Mouse (Mus musculus): ENCODE measurements around the gene Rnf24. TPM values are rescaled to one million over a fixed set of nuclear protein-coding genes. Genes with fewer than 3 reads are reported as not detected.

Rnf24 gene
- polyA plus RNA-seq, 1 experiment, result 3.0 TPM

DNA sequence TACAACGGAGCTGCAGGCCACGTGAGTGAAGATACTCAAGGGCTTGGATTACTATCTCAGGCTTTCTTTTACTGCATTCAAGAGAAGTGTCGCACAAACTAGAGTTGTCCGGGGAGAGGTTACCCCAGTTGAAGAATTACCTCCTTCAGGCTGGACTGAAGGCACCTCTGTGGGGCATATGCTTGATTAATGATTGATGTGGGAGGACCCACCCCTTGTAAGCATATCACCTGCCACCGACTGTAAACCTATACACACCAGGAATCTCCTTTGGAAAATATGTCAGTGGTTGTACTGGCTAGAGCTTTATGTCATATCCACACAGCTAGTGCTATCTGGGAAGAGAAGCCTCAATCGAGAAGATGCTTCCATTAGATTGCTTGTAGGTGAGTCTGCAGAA, 1.4 kb upstream of the Rnf24 start:
- TF ChIP-seq TCF3 (IDR thresholded peaks at IDR 0.05; ENCODE audit: insufficient read length, low read depth) (no peak), SRF (IDR thresholded peaks at IDR 0.05; ENCODE audit: control insufficient read depth, insufficient read length, low read depth) (no peak)
- Histone ChIP-seq H3ac (ENCODE audit: control insufficient read depth, insufficient read length) (no peak overlapping the region), H3K79me2 (ENCODE audit: control insufficient read depth, insufficient read depth) (peaks cover 16% of the 10 kb centered on the region), H3K4me2 (ENCODE audit: low read depth) (no peak overlapping the region), H3K4me3 (no peak overlapping the region), H3K36me3 (ENCODE audit: control insufficient read depth, insufficient read depth) (no peaks in the 10 kb centered on the region), H3K27me3 (ENCODE audit: control insufficient read depth, insufficient read depth, insufficient read length) (no peaks in the 10 kb centered on the region)

DNA sequence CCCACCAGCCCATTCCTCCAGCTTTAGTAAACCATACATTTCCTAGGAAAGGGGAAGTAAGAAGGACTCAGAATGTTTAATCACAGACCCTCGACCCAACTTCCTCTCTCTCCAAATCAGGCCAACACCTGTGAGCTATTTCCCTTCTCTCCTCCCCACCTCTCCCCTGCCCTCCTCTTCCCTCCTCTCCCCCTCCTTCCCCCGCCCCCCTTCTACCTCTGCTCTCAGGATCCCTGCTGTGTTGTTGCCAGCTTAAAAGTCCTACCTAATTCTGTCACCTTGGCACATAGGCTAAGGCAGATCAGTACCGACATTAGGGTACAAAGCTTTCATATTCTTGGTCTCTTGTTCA, 848 bp upstream of the Rnf24 start:
- Histone ChIP-seq H3K79me2 (ENCODE audit: control insufficient read depth, insufficient read depth) (peaks cover 16% of the 10 kb centered on the region), H3K27me3 (ENCODE audit: control insufficient read depth, insufficient read depth, insufficient read length) (no peaks in the 10 kb centered on the region), H3ac (ENCODE audit: control insufficient read depth, insufficient read length) (no peak overlapping the region), H3K4me2 (ENCODE audit: low read depth) (peak overlapping the region; percentile 90), H3K36me3 (ENCODE audit: control insufficient read depth, insufficient read depth) (no peaks in the 10 kb centered on the region), H3K4me3 (peak overlapping the region; percentile 48)
- no peak for TF ChIP-seq USF1 (IDR thresholded peaks at IDR 0.05; ENCODE audit: low read depth)
- TF ChIP-seq SRF (IDR thresholded peaks at IDR 0.05; ENCODE audit: control insufficient read depth, insufficient read length, low read depth), result no peak
- TF ChIP-seq MAX (IDR thresholded peaks at IDR 0.05; ENCODE audit: low read depth), result no peak
- no peak for TF ChIP-seq TCF12 (IDR thresholded peaks at IDR 0.05; ENCODE audit: insufficient read depth, poor library complexity, severe bottlenecking)
- no peak for TF ChIP-seq TCF3 (IDR thresholded peaks at IDR 0.05; ENCODE audit: insufficient read length, low read depth)

DNA sequence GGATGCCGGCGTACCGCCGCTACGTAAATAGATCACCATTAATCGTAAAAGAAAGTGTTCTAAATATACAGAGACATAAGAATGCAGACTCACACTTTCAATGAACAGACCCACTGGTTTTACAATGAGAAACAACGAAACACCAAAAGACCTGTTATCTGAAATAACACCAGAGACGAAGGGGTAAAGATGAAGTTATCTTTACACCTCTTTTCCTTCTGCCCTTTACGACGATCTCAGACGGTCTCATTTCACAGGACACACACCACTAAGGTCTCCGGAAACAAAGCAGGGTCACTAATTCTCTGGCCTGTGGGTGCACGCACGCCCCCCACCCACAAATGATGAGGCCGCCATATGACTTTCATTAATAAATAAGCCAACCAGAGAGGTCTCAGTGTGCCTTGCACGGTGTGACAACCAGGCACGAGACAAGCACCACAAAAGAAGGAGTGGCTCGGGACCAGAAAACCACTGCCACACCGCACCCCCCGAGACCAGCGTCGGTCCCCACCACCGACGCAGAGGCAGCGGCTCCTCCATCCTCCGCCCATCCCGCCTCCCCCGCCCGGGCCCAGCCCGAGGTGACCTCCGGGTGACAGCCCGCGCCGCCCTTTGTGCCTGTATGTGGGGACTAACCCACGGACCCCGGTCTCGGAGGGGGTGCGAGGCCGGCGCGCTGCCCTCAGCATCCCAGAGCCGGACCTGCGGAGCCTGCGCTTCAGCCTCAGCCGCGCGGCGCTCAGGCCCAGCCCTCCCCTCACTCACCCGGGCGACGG, 535 bp downstream of the Rnf24 start:
- H3ac ChIP-seq (ENCODE audit: control insufficient read depth, insufficient read length), result peak overlapping the region; percentile 37
- H3K27me3 ChIP-seq (ENCODE audit: control insufficient read depth, insufficient read depth, insufficient read length), result no peaks in the 10 kb centered on the region
- peaks cover 16% of the 10 kb centered on the region for H3K79me2 ChIP-seq (ENCODE audit: control insufficient read depth, insufficient read depth)
- H3K36me3 ChIP-seq (ENCODE audit: control insufficient read depth, insufficient read depth), result no peaks in the 10 kb centered on the region
- peak overlapping the region; percentile 84 for H3K4me2 ChIP-seq (ENCODE audit: low read depth)
- TF ChIP-seq POLR2AphosphoS2 (IDR thresholded peaks at IDR 0.05; ENCODE audit: insufficient read length, low read depth), result no peak
- TF ChIP-seq MYOD1 (IDR thresholded peaks at IDR 0.05; ENCODE audit: control insufficient read depth in 1 of 3, insufficient read length in 2 of 3, low read depth in 2 of 3), result no peak
- TF ChIP-seq MAX (IDR thresholded peaks at IDR 0.05; ENCODE audit: low read depth), result no peak
- TF ChIP-seq TCF3 (IDR thresholded peaks at IDR 0.05; ENCODE audit: insufficient read length, low read depth), result no peak
- no peak for TF ChIP-seq CEBPB (IDR thresholded peaks at IDR 0.05; ENCODE audit: insufficient read depth, poor library complexity, severe bottlenecking)
- no peak for TF ChIP-seq USF1 (IDR thresholded peaks at IDR 0.05; ENCODE audit: low read depth)
- no peak for TF ChIP-seq MYOG (IDR thresholded peaks at IDR 0.05; ENCODE audit: control insufficient read depth in 1 of 3, insufficient read depth in 1 of 3, insufficient read length in 2 of 3, low read depth in 2 of 3)
- no peak for TF ChIP-seq TCF12 (IDR thresholded peaks at IDR 0.05; ENCODE audit: insufficient read depth, poor library complexity, severe bottlenecking)
- no peak for TF ChIP-seq SRF (IDR thresholded peaks at IDR 0.05; ENCODE audit: control insufficient read depth, insufficient read length, low read depth)
- no peak for TF ChIP-seq E2F4 (IDR thresholded peaks at IDR 0.05; ENCODE audit: insufficient read depth)
- TF ChIP-seq REST (IDR thresholded peaks at IDR 0.05; ENCODE audit: insufficient read depth, insufficient read length), result no peak
- no peak for TF ChIP-seq POLR2A (IDR thresholded peaks at IDR 0.05; ENCODE audit: insufficient read length, low read depth)
- H3K4me3 ChIP-seq, result peak overlapping the region; percentile 48

DNA sequence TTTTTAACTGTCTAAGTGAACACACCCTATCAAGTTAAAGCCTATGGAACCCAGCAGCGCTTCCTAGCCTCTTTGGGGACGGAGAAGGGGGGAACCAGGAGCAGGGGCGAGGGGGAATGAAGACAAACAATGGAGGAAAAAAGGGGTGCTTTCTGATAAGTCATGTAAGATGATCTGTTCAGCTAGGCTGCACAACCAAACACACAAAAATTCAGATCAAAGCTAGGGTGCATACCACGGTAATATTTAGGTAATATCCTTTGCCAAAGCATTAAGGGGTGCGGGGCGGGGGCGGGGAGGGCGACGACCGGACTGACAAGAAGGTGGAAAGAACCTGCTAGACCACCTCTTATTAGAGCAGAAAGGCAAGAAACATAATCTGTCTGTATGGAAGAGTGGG, 1.2 kb downstream of the Rnf24 start:
- no peak for TF ChIP-seq POLR2AphosphoS2 (IDR thresholded peaks at IDR 0.05; ENCODE audit: insufficient read length, low read depth)
- TF ChIP-seq MAX (IDR thresholded peaks at IDR 0.05; ENCODE audit: low read depth), result no peak
- TF ChIP-seq E2F4 (IDR thresholded peaks at IDR 0.05; ENCODE audit: insufficient read depth), result no peak
- no peak for TF ChIP-seq POLR2A (IDR thresholded peaks at IDR 0.05; ENCODE audit: insufficient read length, low read depth)
- no peak for TF ChIP-seq TCF3 (IDR thresholded peaks at IDR 0.05; ENCODE audit: insufficient read length, low read depth)
- TF ChIP-seq REST (IDR thresholded peaks at IDR 0.05; ENCODE audit: insufficient read depth, insufficient read length), result no peak
- no peak for TF ChIP-seq SRF (IDR thresholded peaks at IDR 0.05; ENCODE audit: control insufficient read depth, insufficient read length, low read depth)
- no peak for TF ChIP-seq CEBPB (IDR thresholded peaks at IDR 0.05; ENCODE audit: insufficient read depth, poor library complexity, severe bottlenecking)
- TF ChIP-seq MYOD1 (IDR thresholded peaks at IDR 0.05; ENCODE audit: control insufficient read depth in 1 of 3, insufficient read length in 2 of 3, low read depth in 2 of 3), result no peak
- TF ChIP-seq TCF12 (IDR thresholded peaks at IDR 0.05; ENCODE audit: insufficient read depth, poor library complexity, severe bottlenecking), result no peak
- no peak for TF ChIP-seq USF1 (IDR thresholded peaks at IDR 0.05; ENCODE audit: low read depth)
- H3K79me2 ChIP-seq (ENCODE audit: control insufficient read depth, insufficient read depth), result peaks cover 16% of the 10 kb centered on the region
- no peaks in the 10 kb centered on the region for H3K27me3 ChIP-seq (ENCODE audit: control insufficient read depth, insufficient read depth, insufficient read length)
- no peak overlapping the region for H3ac ChIP-seq (ENCODE audit: control insufficient read depth, insufficient read length)
- H3K36me3 ChIP-seq (ENCODE audit: control insufficient read depth, insufficient read depth), result no peaks in the 10 kb centered on the region
- peak overlapping the region; percentile 48 for H3K4me3 ChIP-seq
- peak overlapping the region; percentile 84 for H3K4me2 ChIP-seq (ENCODE audit: low read depth)

DNA sequence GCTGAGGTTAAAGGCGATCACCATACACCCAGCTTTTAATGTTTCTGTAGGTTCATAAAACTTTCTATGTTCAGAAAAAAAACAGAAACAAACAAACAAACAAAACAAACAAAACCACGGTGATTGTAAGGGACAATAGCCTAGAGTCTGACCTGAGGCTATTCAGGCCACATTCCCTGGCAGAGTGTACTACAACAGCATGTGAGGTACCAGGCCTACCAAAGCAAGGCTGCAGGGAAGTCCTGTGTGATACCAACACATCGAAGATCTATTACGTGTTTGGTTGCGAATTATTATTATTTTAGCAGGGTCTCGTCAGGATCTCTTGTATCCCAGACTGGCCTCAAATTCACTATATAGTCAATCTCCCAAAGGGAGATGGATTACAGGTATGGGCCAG, 2.4 kb downstream of the Rnf24 start:
- H3K4me3 ChIP-seq, result no peak overlapping the region
- H3K36me3 ChIP-seq (ENCODE audit: control insufficient read depth, insufficient read depth), result no peaks in the 10 kb centered on the region
- no peak overlapping the region for H3ac ChIP-seq (ENCODE audit: control insufficient read depth, insufficient read length)
- no peak overlapping the region for H3K4me2 ChIP-seq (ENCODE audit: low read depth)
- TF ChIP-seq MAX (IDR thresholded peaks at IDR 0.05; ENCODE audit: low read depth) (no peak), REST (IDR thresholded peaks at IDR 0.05; ENCODE audit: insufficient read depth, insufficient read length) (no peak), TCF3 (IDR thresholded peaks at IDR 0.05; ENCODE audit: insufficient read length, low read depth) (no peak), TCF12 (IDR thresholded peaks at IDR 0.05; ENCODE audit: insufficient read depth, poor library complexity, severe bottlenecking) (no peak), POLR2AphosphoS2 (IDR thresholded peaks at IDR 0.05; ENCODE audit: insufficient read length, low read depth) (no peak), SRF (IDR thresholded peaks at IDR 0.05; ENCODE audit: control insufficient read depth, insufficient read length, low read depth) (no peak), CEBPB (IDR thresholded peaks at IDR 0.05; ENCODE audit: insufficient read depth, poor library complexity, severe bottlenecking) (no peak), USF1 (IDR thresholded peaks at IDR 0.05; ENCODE audit: low read depth) (no peak), E2F4 (IDR thresholded peaks at IDR 0.05; ENCODE audit: insufficient read depth) (no peak)
- H3K27me3 ChIP-seq (ENCODE audit: control insufficient read depth, insufficient read depth, insufficient read length), result no peaks in the 10 kb centered on the region
- peaks cover 16% of the 10 kb centered on the region for H3K79me2 ChIP-seq (ENCODE audit: control insufficient read depth, insufficient read depth)

Data from myocyte (in vitro differentiated cells).